Mouse (Mus musculus) MEL (cell line): ENCODE data around the gene Hspa5. TPM values are rescaled to one million over a fixed set of nuclear protein-coding genes. Genes with fewer than 3 reads are reported as not detected.

Experiments used
- DNase-seq: peaks from one replicate; pipeline ENCODE4 v3.0.0; 2011; ENCODE audit warnings: low read depth, low spot score
- H3K27ac ChIP-seq: 2 replicates; pipeline ENCODE4 v1.5.1; 2012; ENCODE audit warnings: low read depth, mild to moderate bottlenecking, control low read depth, low read length, moderate library complexity; ENCODE audit not compliant: control insufficient read depth
- H3K27me3 ChIP-seq, 2 experiments: fragments of 150-350 bp in 1 of 2; sonication (generic) in 1 of 2; 2 replicates each; pipeline ENCODE4 v1.6.1; 2012; ENCODE audit warnings: low read length in 2 of 2, mild to moderate bottlenecking in 2 of 2, improper control_type of control experiment in 1 of 2, moderate library complexity in 1 of 2; ENCODE audit not compliant: insufficient read depth in 2 of 2, control insufficient read depth in 1 of 2
- H3K36me3 ChIP-seq, 2 experiments: 2 replicates each; pipeline ENCODE4 v1.6.1; 2012 to 2014; ENCODE audit warnings: low read length in 2 of 2, improper control_type of control experiment in 1 of 2, inconsistent platforms in 1 of 2, mild to moderate bottlenecking in 1 of 2; ENCODE audit not compliant: insufficient read depth in 2 of 2, control insufficient read depth in 1 of 2
- H3K4me1 ChIP-seq, 2 experiments: fragments of 150-350 bp in 1 of 2; sonication (generic) in 1 of 2; 2 replicates each; pipeline ENCODE4 v1.6.1; 2012; ENCODE audit warnings: low read length in 2 of 2, improper control_type of control experiment in 1 of 2, mild to moderate bottlenecking in 1 of 2; ENCODE audit not compliant: insufficient read depth in 2 of 2, control insufficient read depth in 1 of 2
- H3K4me3 ChIP-seq, 2 experiments: fragments of 150-350 bp in 1 of 2; sonication (generic) in 1 of 2; 2 replicates each; pipeline ENCODE4 v1.5.1; 2012; ENCODE audit warnings: low read depth in 2 of 2, low read length in 2 of 2, mild to moderate bottlenecking in 2 of 2, moderate library complexity in 2 of 2, control low read depth in 1 of 2, improper control_type of control experiment in 1 of 2; ENCODE audit not compliant: control insufficient read depth in 1 of 2, insufficient read depth in 1 of 2
- H3K79me2 ChIP-seq: 2 replicates; pipeline ENCODE4 v1.6.1; 2012; ENCODE audit warnings: mild to moderate bottlenecking, low read length, moderate library complexity; ENCODE audit not compliant: control insufficient read depth, poor library complexity, insufficient read depth
- H3K9ac ChIP-seq: 2 replicates; pipeline ENCODE4 v1.6.1; 2012; ENCODE audit warnings: low read depth, mild to moderate bottlenecking, control low read depth, low read length, moderate library complexity; ENCODE audit not compliant: control insufficient read depth, poor library complexity, severe bottlenecking
- H3K9me3 ChIP-seq: fragments of 150-350 bp; sonication (generic); replicated peaks from 2 replicates; pipeline ENCODE4 v1.6.1; 2012; ENCODE audit warnings: mild to moderate bottlenecking, low read length, improper control_type of control experiment, moderate library complexity; ENCODE audit not compliant: insufficient read depth
- CTCF ChIP-seq, 3 experiments: IDR thresholded peaks in 2 of 3; conservative IDR thresholded peaks in 1 of 3; 2 replicates each; pipeline ENCODE4 v1.5.1; 2011 to 2012; ENCODE audit warnings: low read length in 3 of 3, low read depth in 2 of 3, mild to moderate bottlenecking in 2 of 3, improper control_type of control experiment in 1 of 3, inconsistent platforms in 1 of 3, mixed read lengths in 1 of 3, moderate library complexity in 1 of 3; ENCODE audit not compliant: control insufficient read depth in 1 of 3, insufficient read depth in 1 of 3, poor library complexity in 1 of 3, severe bottlenecking in 1 of 3
- E2F4 ChIP-seq: IDR thresholded peaks from 2 replicates; pipeline ENCODE4 v1.6.1; 2011; ENCODE audit warnings: low read depth, low read length, improper control_type of control experiment, borderline replicate concordance
- EP300 ChIP-seq, 2 experiments: IDR thresholded peaks; 2 replicates each; pipeline ENCODE4 v1.6.1; 2011; ENCODE audit warnings: improper control_type of control experiment in 2 of 2, low read length in 2 of 2, low read depth in 1 of 2, mild to moderate bottlenecking in 1 of 2
- JUND ChIP-seq: IDR thresholded peaks from 2 replicates; pipeline ENCODE4 v1.6.1; 2011; ENCODE audit warnings: low read depth, mild to moderate bottlenecking, improper control_type of control experiment, low read length
- MAX ChIP-seq: IDR thresholded peaks from 2 replicates; pipeline ENCODE4 v1.6.1; 2011; ENCODE audit warnings: low read length, improper control_type of control experiment
- MXI1 ChIP-seq: IDR thresholded peaks from 2 replicates; pipeline ENCODE4 v1.6.1; 2011; ENCODE audit warnings: mild to moderate bottlenecking, low read depth, low read length, improper control_type of control experiment
- MYC ChIP-seq: IDR thresholded peaks from 2 replicates; pipeline ENCODE4 v1.6.1; 2011; ENCODE audit warnings: low read depth, mild to moderate bottlenecking, low read length, improper control_type of control experiment, moderate library complexity
- NELFE ChIP-seq: IDR thresholded peaks from 2 replicates; pipeline ENCODE4 v1.6.1; 2011; ENCODE audit warnings: low read depth, low read length, improper control_type of control experiment
- POLR2A ChIP-seq, 2 experiments: IDR thresholded peaks; 2 replicates each; pipeline ENCODE4 v1.6.1; 2011 to 2012; ENCODE audit warnings: low read length in 2 of 2, mild to moderate bottlenecking in 2 of 2, control low read depth in 1 of 2, improper control_type of control experiment in 1 of 2, low read depth in 1 of 2, moderate library complexity in 1 of 2; ENCODE audit not compliant: control insufficient read depth in 1 of 2, insufficient read depth in 1 of 2, poor library complexity in 1 of 2
- RAD21 ChIP-seq: IDR thresholded peaks from 2 replicates; pipeline ENCODE4 v1.6.1; 2011; ENCODE audit warnings: mild to moderate bottlenecking, low read depth, low read length, improper control_type of control experiment
- TBP ChIP-seq: IDR thresholded peaks from 2 replicates; pipeline ENCODE4 v1.8.0; 2011; ENCODE audit warnings: low read depth, low read length, improper control_type of control experiment
- TCF12 ChIP-seq: IDR thresholded peaks from 2 replicates; pipeline ENCODE4 v1.6.1; 2014; ENCODE audit warnings: low read depth, mild to moderate bottlenecking, inconsistent platforms, low read length, improper control_type of control experiment, moderate library complexity
- ZNF384 ChIP-seq: IDR thresholded peaks from 2 replicates; pipeline ENCODE4 v1.6.1; 2012; ENCODE audit warnings: low read depth, mild to moderate bottlenecking, inconsistent platforms, low read length, improper control_type of control experiment
- polyA plus RNA-seq, 2 experiments: library from polyadenylated mRNA; stranded (reverse) in 1 of 2; unstranded in 1 of 2; fragments of >175 nt in 1 of 2; fragments of >200 nt in 1 of 2; gene quantifications; 2 replicates each; pipeline versions ENCODE4 v1.2.1 to v1.2.4; 2012; ENCODE audit warnings: low replicate concordance in 2 of 2, low read depth in 1 of 2; ENCODE audit not compliant: insufficient read length in 2 of 2, insufficient read depth in 1 of 2, missing spikeins in 1 of 2
- total RNA-seq: library from RNA; depleted of rRNA; stranded (reverse); fragments of 300-350 nt; gene quantifications from 2 replicates; pipeline ENCODE4 v1.2.3, GENCODE M21; 2012; rRNA removed

Hspa5 gene
- total and polyA plus RNA-seq, 3 experiments = 147 to 1,250 (median 649) TPM

DNA sequence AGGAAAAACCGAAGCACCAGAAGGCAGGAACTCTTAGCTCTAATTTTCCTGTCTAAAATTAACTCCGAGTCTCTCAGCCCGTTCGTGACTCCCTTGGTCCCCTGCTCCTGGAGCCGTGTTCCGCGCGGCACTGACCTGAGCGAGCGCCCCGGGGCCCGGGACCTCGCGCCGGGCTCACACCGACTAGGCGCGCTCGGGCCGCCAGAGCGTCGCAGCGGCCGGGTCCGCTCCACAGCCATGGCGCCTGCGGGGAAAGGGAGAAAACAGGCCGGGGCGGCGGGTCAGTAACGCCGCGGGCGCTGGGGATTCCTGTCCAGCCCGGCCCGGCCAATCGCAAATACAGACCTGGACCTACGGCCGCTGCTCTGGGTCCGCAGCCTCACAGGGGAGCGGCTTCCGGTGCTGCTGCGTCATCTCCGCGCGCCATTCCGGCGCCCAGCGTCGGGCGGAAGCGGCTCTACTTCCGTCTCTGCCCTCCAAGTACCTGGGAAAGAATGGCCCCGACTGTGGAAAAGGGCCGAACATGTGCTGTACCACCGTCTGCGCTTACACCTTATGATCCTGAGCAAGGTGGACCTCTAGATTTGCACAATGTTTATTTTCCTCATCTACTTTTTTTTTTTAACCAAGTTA is 54.2 kb downstream of the Hspa5 start, which contains the start of gene Fbxw2 (continued):
- TF ChIP-seq TCF12 (peak; percentile 55), E2F4 (no peak)

- no peak for DNase-seq
- TF ChIP-seq MYC = peak; percentile 85
- TF ChIP-seq JUND = no peak
- TF ChIP-seq MXI1 = 0 out of 2 replicates have a peak, but pooled peaks have one; percentile 0
- TF ChIP-seq NELFE = no peak
- TF ChIP-seq POLR2A (IDR thresholded peaks at IDR 0.05; ENCODE audit: control insufficient read depth in 1 of 2, insufficient read depth in 1 of 2, low read depth in 1 of 2, low read length in 2 of 2, poor library complexity in 1 of 2) = peak; percentile 11 to 54; a peak in 1 of 4 replicates
- TF ChIP-seq EP300 (IDR thresholded peaks at IDR 0.05; ENCODE audit: low read depth in 1 of 2, low read length in 2 of 2) = no peak
- TF ChIP-seq RAD21 = no peak
- no peak for TF ChIP-seq CTCF (IDR thresholded peaks at IDR 0.05 in 2 of 3, conservative IDR thresholded peaks at IDR 0.05 in 1 of 3; ENCODE audit: control insufficient read depth in 1 of 3, insufficient read depth in 1 of 3, low read depth in 2 of 3, low read length in 3 of 3, poor library complexity in 1 of 3, severe bottlenecking in 1 of 3)
- 0 out of 2 replicates have a peak, but pooled peaks have one; percentile 2 for TF ChIP-seq MAX
- TF ChIP-seq ZNF384 = peak; percentile 58
- 0 out of 2 replicates have a peak, but pooled peaks have one; percentile 27 for TF ChIP-seq TBP
Measured at GRCm38 (mm10) chr2:34826460-34827231, 54.9 kb downstream of the Hspa5 start.

More at GRCm38 (mm10) chr2:34826460-34827231, 54.9 kb downstream of the Hspa5 start:
- Histone ChIP-seq H3K36me3 (peaks cover 0 to 25% of the 10 kb centered on the region in 2 experiments; a peak in 3 of 4 replicates), H3K9me3 (no peaks in the 10 kb centered on the region), H3K27ac (peak overlapping the region; percentile 78), H3K79me2 (peaks cover 27% of the 10 kb centered on the region), H3K4me1 (peaks cover 6 to 13% of the 10 kb centered on the region in 2 experiments; a peak in 3 of 4 replicates), H3K9ac (peak overlapping the region; percentile 90), H3K4me3 (peak overlapping the region; percentile 68 to 97), H3K27me3 (no peaks in the 10 kb centered on the region)

Other genes starting within 250 kb of the Hspa5 start
- gene Gapvd1, start 16.7 kb upstream of the Hspa5 start, total RNA-seq = 62.4 and 65.0 TPM in 2 replicates
- gene Gapvd1, start 16.7 kb upstream of the Hspa5 start, polyA plus RNA-seq = 100 to 1,000 TPM in 1 of 2 experiments, 10 to 100 TPM in 1; 96.7 to 174 TPM
- gene Rabepk, start 27.9 kb downstream of the Hspa5 start, total RNA-seq = 47.1 and 51.2 TPM in 2 replicates
- gene Rabepk, start 27.9 kb downstream of the Hspa5 start, polyA plus RNA-seq = 10 to 100 TPM in 1 of 2 experiments, not detected in 1; 85.3 TPM
- gene Fbxw2, start 54.3 kb downstream of the Hspa5 start, total RNA-seq = 40.2 and 43.7 TPM in 2 replicates
- gene Fbxw2, start 54.3 kb downstream of the Hspa5 start, polyA plus RNA-seq = 100 to 1,000 TPM in 1 of 2 experiments, 10 to 100 TPM in 1; 49.7 to 101 TPM
- 0.08 TPM in 1 of 2 replicates, not detected in the other for gene Gm34653, start 61.0 kb downstream of the Hspa5 start, total RNA-seq
- under 1 TPM in 1 of 2 experiments, not detected in 1; 0.10 TPM for gene Gm34653, start 61.0 kb downstream of the Hspa5 start, polyA plus RNA-seq
- gene Cutal, start 102.4 kb downstream of the Hspa5 start, total RNA-seq = not detected in 2 replicates
- gene Cutal, start 102.4 kb downstream of the Hspa5 start, polyA plus RNA-seq = not detected
- 48.1 and 63.0 TPM in 2 replicates for gene Psmd5, start 103.0 kb downstream of the Hspa5 start, total RNA-seq
- gene Psmd5, start 103.0 kb downstream of the Hspa5 start, polyA plus RNA-seq = 10 to 100 TPM in 1 of 2 experiments, not detected in 1; 70.3 TPM
- 10.2 and 10.9 TPM in 2 replicates for gene Phf19, start 142.1 kb downstream of the Hspa5 start, total RNA-seq
- gene Phf19, start 142.1 kb downstream of the Hspa5 start, polyA plus RNA-seq = 10 to 100 TPM in 1 of 2 experiments, not detected in 1; 26.2 TPM
- gene Traf1, start 189.8 kb downstream of the Hspa5 start, total RNA-seq = 0.04 TPM in 1 of 2 replicates, not detected in the other
- gene Traf1, start 189.8 kb downstream of the Hspa5 start, polyA plus RNA-seq = under 1 TPM in 1 of 2 experiments, not detected in 1; 0.03 TPM